Mouse (Mus musculus) kidney, adult 2 months (tissue): ENCODE measurements around the gene Pygb.

Experiments used
- CTCF ChIP-seq: fragments of 200-500 bp; conservative IDR thresholded peaks from 2 replicates; pipeline ENCODE4 v1.5.1; 2011; ENCODE audit warnings: low read depth, mild to moderate bottlenecking, control low read depth, low read length, moderate library complexity, mixed read lengths; ENCODE audit not compliant: insufficient read depth, insufficient read length
- POLR2A ChIP-seq: fragments of 200-500 bp; IDR thresholded peaks from one replicate; pipeline ENCODE4 v1.6.1; 2011; ENCODE audit warnings: low read depth, low read length, control low read depth

DNA sequence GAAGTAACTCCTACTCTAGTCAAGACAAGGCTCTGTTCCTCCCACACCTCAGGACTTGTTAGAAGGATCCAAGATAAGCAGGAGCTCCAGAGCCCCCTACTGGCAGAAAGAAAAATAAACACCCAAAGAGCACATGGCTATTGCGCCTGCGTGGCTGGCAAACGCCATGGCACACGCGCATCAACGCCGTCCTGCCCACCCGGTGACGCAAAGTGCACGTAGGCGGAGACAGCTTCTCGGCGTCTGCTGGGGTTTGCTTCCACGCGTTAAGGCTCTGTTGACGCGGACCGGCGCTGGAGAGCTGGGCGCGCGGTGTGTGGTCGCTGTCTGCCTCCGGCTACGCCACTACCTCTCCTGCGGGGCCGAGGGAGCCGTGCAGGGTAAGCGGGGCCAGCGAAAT lies 37.7 kb upstream of the Pygb start, which contains the start of gene Entpd6:
- TF ChIP-seq CTCF (peak; percentile 79), POLR2A (peak; percentile 81)
